Mouse (Mus musculus) hindbrain, embryonic 16.5 days (tissue): ENCODE measurements around the gene Rangap1. TPM values are rescaled to one million over a fixed set of nuclear protein-coding genes. Genes with fewer than 3 reads are reported as not detected.
"Not testable (repeated sequence)": the region's sequence is repeated elsewhere in the genome, so short reads cannot be mapped to it uniquely, and the experiment has no call there.

ENCODE experiments used
- ATAC-seq: fragments of 200-750 bp; cut with Nextera tagmentation; 2 replicates; pipeline ENCODE4 v1.8.0; 2017; ENCODE audit warnings: moderate TSS enrichment, moderate library complexity
- H3K27ac ChIP-seq: fragments of 300-500 bp; sonication (generic); 2 replicates; pipeline ENCODE4 v1.5.1; 2014; ENCODE audit warnings: low read depth, mild to moderate bottlenecking, control low read depth, low read length, moderate library complexity
- H3K27me3 ChIP-seq: fragments of 300-500 bp; sonication (generic); replicated peaks from 2 replicates; pipeline ENCODE4 v1.6.1; 2014; ENCODE audit warnings: low read length; ENCODE audit not compliant: control insufficient read depth, insufficient read depth
- H3K36me3 ChIP-seq: fragments of 300-500 bp; sonication (generic); 2 replicates; pipeline ENCODE4 v1.6.1; 2014; ENCODE audit warnings: mild to moderate bottlenecking, low read length, moderate library complexity, mixed read lengths; ENCODE audit not compliant: control insufficient read depth, insufficient read depth
- H3K4me1 ChIP-seq: fragments of 300-500 bp; sonication (generic); 2 replicates; pipeline ENCODE4 v1.6.1; 2014; ENCODE audit warnings: low read depth, low read length; ENCODE audit not compliant: control insufficient read depth, insufficient read depth
- H3K4me2 ChIP-seq: fragments of 300-500 bp; sonication (generic); 2 replicates; pipeline ENCODE4 v1.6.1; 2014; ENCODE audit warnings: mild to moderate bottlenecking, low read length, control low read depth, moderate library complexity
- H3K4me3 ChIP-seq: fragments of 300-500 bp; sonication (generic); 2 replicates; pipeline ENCODE4 v1.5.1; 2014; ENCODE audit warnings: mild to moderate bottlenecking, low read length, control low read depth, moderate library complexity
- H3K9ac ChIP-seq: fragments of 300-500 bp; sonication (generic); 2 replicates; pipeline ENCODE4 v1.6.1; 2014; ENCODE audit warnings: low read depth, mild to moderate bottlenecking, control low read depth, low read length, moderate library complexity
- H3K9me3 ChIP-seq: fragments of 300-500 bp; sonication (generic); 2 replicates; pipeline ENCODE4 v1.6.1; 2014; ENCODE audit warnings: mild to moderate bottlenecking, low read length, moderate library complexity; ENCODE audit not compliant: control insufficient read depth
- WGBS: fragments of 180-500 bp; shearing (Covaris S2); extraction: QIAGEN DNeasy Blood & Tissue Kit; methylation state at CpG from one replicate; pipeline ENCODE4 v1.1.7; 2014; 5-methylcytosine and 5-hydroxymethylcytosine counted together
- polyA plus RNA-seq: library from polyadenylated mRNA; unstranded; fragments of >200 nt; fragmentation: Nextera tagmentation; extraction: Ambion mirVana; gene quantifications from 2 replicates; pipeline ENCODE4 v1.2.1, GENCODE M21; 2015

The Rangap1 gene
- polyA plus RNA-seq, 1 experiment from 2014 or later, result 165 TPM

DNA sequence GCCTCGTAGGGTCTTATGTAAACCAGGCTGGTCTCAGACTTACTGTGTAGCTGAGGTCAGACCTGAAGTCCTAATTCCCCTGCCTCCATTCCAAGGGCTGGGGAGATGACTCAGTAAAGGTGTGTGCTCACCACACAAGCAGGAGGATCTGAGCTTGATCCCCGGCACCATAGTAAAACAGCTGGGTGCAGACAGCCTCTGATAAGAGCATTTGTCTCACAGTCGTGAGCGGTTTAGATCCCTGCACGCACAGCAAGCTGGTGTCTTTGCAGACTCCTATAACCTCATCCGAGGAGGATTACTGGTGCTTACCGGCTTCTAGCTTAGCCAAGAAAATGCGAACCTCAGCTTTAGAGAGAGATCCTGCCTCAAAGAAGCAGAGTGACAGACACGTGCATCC is 8.3 kb upstream of the Rangap1 start:
- no peaks in the 10 kb centered on the region for H3K36me3 ChIP-seq
- no peaks in the 10 kb centered on the region for H3K9me3 ChIP-seq
- no peaks in the 10 kb centered on the region for H3K27me3 ChIP-seq
- H3K9ac ChIP-seq, result no peak overlapping the region
- 96% methylated on average over 9 of the region's 9 CpGs for WGBS
- H3K4me2 ChIP-seq, result no peak overlapping the region
- no peak for ATAC-seq
- H3K27ac ChIP-seq, result no peak overlapping the region
- H3K4me1 ChIP-seq, result peaks cover 6% of the 10 kb centered on the region; the same call in 1 of the 2 replicates
- no peak overlapping the region for H3K4me3 ChIP-seq

DNA sequence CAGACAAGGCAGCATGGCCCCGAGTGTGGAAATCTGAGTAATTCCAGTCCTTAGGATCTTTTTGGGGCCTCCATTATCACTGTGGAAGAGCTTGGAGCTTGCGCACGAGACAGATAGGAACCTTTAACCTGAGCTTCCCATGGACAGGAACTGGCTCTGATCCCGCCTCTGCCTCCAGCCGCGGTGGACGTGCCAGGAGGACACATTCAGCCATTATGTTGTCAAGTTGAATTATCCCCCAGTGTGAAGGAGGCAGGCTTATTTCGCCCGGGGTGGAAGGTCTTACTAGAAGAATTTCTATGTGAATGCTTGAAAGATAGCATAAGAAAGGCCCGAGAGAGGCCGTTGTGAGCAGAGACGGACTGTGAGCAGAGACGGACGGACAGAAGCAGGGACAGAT is 4.4 kb upstream of the Rangap1 start:
- H3K27ac ChIP-seq, result no peak overlapping the region
- ATAC-seq, result no peak
- no peaks in the 10 kb centered on the region for H3K36me3 ChIP-seq
- no peaks in the 10 kb centered on the region for H3K9me3 ChIP-seq
- H3K4me1 ChIP-seq, result peaks cover 14% of the 10 kb centered on the region
- H3K9ac ChIP-seq, result no peak overlapping the region; the same call in 1 of the 2 replicates
- no peak overlapping the region for H3K4me3 ChIP-seq
- H3K27me3 ChIP-seq, result no peaks in the 10 kb centered on the region
- WGBS, result 51% methylated on average over 14 of the region's 14 CpGs
- H3K4me2 ChIP-seq, result no peak overlapping the region

DNA sequence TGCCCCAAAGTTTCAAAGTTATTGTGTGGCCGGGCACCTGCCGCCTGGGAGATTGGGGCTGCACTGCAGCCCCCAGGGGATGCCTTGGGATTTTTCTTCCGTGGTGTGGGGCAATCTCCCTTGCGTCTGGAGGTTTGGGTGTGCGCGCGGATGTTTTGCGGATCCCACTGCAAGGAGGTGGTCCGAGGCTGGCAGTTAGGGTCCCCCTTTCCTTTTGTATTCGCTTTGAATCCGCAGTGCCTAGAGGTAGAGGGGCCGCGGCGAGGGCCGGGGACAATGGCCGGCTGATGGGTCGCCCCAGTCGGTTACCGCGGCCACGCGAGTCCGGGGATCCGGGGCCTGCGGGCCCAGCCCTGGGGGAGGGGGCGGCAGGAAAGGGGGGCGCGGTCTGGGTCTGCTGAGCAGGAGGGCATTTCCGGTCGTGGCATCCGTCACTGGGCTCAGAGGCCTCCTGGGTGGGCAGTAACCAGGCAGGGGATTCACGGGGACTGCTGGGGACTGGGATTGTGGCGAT is 328 bp upstream of the Rangap1 start:
- under 1% methylated on average over 33 of the region's 33 CpGs for WGBS
- Histone ChIP-seq H3K9me3 (no peaks in the 10 kb centered on the region), H3K9ac (peak overlapping the region; percentile 95), H3K27ac (peak overlapping the region; percentile 93), H3K4me1 (peaks cover 20% of the 10 kb centered on the region), H3K4me3 (peak overlapping the region; percentile 97), H3K4me2 (peak overlapping the region; percentile 81), H3K36me3 (no peaks in the 10 kb centered on the region), H3K27me3 (no peaks in the 10 kb centered on the region)
- peak; percentile 83 for ATAC-seq

DNA sequence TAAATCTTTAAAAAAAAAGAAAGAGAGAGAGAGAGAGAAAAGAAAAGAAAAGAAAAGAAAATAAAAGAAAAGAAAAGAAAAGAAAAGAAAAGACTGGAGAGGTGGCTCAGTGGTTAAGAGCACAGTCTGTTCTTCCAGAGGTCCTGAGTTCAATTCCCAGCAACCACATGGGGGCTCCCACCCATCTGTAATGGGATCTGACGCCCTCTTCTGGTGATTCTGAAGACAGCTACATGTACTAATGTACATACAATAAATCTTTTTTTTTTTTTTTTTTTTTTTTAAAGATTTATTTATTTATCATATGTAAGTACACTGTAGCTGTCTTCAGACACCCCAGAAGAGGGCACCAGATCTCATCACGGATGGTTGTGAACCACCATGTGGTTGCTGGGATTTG is 3.0 kb downstream of the Rangap1 start:
- H3K4me3 ChIP-seq, H3K9ac ChIP-seq, H3K27ac ChIP-seq, ATAC-seq, H3K36me3 ChIP-seq, H3K9me3 ChIP-seq, H3K4me2 ChIP-seq, H3K27me3 ChIP-seq: not testable (repeated sequence)
- 20% methylated on average over 1 of the region's 2 CpGs for WGBS
- H3K4me1 ChIP-seq, result peaks cover 14% of the 10 kb centered on the region

DNA sequence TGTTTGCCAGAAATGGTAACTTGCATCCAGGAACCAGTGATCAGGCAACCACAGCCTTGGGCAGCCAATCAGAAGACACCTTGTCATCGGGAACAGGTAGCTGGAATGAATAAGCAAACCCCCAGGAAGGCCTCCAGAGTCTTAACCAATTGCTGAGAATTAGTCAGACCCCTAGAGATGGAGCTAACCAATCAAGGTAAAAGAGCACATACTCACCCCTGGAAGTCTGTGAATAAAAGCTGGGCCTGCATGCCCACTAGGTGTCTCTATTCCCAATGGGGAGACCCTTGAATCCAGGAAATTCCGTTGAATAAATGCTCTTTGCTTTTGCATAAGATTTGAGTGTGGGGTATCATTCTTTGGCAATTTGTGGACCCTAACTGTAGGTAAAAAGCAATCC is 5.4 kb downstream of the Rangap1 start:
- H3K9ac ChIP-seq, result no peak overlapping the region
- no peaks in the 10 kb centered on the region for H3K36me3 ChIP-seq
- ATAC-seq, result no peak
- no peaks in the 10 kb centered on the region for H3K27me3 ChIP-seq
- no peak overlapping the region for H3K27ac ChIP-seq
- no peak overlapping the region for H3K4me3 ChIP-seq
- H3K4me1 ChIP-seq, result peaks cover 6% of the 10 kb centered on the region
- no peak overlapping the region for H3K4me2 ChIP-seq
- no peaks in the 10 kb centered on the region for H3K9me3 ChIP-seq
- 27% methylated on average over 2 of the region's 2 CpGs for WGBS

DNA sequence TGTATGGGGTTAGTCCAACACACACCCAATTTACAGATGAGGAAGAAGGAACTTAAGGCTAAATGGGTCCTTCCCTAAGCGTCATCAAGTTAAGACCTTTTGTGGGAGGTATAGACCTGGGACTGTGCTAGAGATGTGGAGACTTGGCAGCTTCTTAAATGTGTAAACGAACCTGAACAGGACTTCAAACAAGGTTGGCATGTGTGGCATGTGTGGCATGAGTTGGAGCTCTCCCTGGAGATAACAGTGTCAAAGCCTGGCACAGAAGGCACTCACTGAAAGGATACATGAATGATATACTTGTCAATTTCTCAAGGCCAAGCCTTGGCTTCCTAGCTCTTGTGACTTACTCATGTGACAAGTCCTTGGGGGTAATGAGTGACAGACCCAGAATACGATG is 6.0 kb downstream of the Rangap1 start:
- Histone ChIP-seq H3K9me3 (no peaks in the 10 kb centered on the region), H3K4me3 (no peak overlapping the region), H3K9ac (no peak overlapping the region), H3K27me3 (no peaks in the 10 kb centered on the region), H3K36me3 (no peaks in the 10 kb centered on the region), H3K4me1 (peaks cover 2% of the 10 kb centered on the region), H3K4me2 (no peak overlapping the region), H3K27ac (no peak overlapping the region)
- 88% methylated on average over 3 of the region's 3 CpGs for WGBS
- no peak for ATAC-seq

DNA sequence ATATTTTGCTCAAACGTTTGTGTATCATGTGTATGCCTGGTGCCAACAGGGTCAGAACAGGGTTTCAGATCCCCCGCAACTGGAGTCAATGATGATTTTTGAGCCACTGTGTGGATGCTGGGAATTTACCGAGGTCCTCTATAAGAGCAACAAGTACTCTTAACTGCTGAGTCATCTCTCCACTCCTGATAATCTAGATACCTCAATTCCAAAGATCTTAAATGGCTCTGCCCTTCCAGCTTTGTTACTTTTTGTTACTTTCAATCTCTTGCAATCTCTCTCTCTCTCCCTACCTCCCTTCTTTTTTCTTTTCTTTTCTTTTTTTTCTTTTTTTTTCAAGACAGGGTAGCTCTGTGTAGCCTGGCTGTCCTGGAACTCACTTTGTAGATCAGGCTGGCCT is 10.3 kb downstream of the Rangap1 start:
- H3K9ac ChIP-seq, result no peak overlapping the region
- whole genome bisulfite sequencing, result 65% methylated on average over 3 of the region's 3 CpGs
- no peaks in the 10 kb centered on the region for H3K27me3 ChIP-seq
- H3K36me3 ChIP-seq, result no peaks in the 10 kb centered on the region
- H3K4me3 ChIP-seq, result no peak overlapping the region
- H3K9me3 ChIP-seq, result no peaks in the 10 kb centered on the region
- H3K4me1 ChIP-seq, result no peaks in the 10 kb centered on the region; the same call in 1 of the 2 replicates
- H3K4me2 ChIP-seq, result no peak overlapping the region
- H3K27ac ChIP-seq, result no peak overlapping the region
- no peak for ATAC-seq

DNA sequence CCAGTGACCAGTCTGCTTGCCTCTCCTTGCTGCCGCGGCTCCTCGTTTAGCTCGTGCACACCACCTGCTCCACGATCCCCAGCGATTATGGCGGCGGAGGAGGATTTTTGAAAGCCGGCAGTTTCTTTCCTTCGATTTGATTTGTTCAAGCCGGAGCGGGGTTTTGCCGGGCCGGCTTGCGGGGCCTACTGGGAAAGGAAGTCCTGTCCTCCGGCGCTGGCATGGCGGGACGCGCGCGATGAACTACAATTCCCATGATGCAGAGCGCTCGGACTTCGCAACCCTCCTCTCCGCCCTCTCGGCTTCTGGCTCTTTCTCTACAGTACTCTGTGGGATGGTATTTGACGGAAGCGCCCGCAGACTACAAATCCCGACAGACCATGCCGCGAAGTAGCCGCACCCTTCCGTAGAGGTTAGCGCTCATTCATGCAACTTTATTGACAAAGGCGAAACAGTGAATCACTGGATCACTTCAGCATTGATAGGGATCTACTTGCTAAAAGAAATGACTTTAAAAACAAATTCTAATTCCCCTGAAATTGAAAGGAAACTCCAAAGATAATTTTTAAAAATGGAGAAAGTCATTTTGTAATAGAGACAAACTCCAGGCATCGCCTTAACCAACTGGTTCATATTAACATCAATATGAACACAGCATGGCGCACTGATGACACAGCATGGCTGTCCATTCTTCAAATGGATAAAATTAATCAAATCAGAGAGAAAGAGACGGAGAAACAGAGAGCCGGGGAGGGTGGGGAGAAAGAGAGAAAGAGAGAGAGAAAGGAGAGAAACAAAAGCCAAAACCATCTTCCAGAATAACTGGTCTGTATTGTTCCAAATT is 15.3 kb downstream of the Rangap1 start:
- H3K27ac ChIP-seq, result peak overlapping the region; percentile 83
- H3K4me1 ChIP-seq, result peaks cover 17% of the 10 kb centered on the region
- H3K4me2 ChIP-seq, result peak overlapping the region; percentile 90
- no peaks in the 10 kb centered on the region for H3K9me3 ChIP-seq
- H3K27me3 ChIP-seq, result no peaks in the 10 kb centered on the region
- peak overlapping the region; percentile 88 for H3K9ac ChIP-seq
- WGBS, result 4% methylated on average over 41 of the region's 41 CpGs
- peak; percentile 99 for ATAC-seq
- H3K36me3 ChIP-seq, result no peaks in the 10 kb centered on the region
- peak overlapping the region; percentile 99 for H3K4me3 ChIP-seq

DNA sequence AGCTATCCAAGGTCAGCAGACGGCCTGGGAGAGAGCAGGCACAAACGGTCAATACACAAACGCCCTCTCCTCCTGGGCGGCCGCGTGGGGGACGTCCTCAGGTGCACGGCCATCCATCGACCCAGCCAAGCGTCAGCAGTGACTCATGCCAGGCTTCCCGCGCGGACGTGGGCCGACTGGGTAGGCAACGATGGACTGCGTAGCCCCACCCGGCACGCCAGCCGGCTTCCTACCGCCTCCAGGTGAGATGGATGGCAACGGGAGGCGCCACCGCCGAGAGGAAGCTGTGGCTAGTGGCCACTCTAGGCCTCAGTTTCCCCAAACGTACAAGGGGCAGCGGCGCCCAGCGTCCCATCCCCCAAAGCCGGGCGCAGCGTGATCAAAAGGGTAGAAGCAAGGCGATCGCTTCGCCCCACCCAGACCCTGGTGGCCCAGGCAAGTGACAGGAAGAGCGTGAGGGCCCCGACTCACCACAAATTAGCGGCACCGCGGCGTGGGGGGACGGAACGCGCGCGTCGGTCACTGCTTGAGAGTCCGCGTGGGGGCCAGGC is 16.0 kb downstream of the Rangap1 start:
- WGBS, result 0% methylated on average over 41 of the region's 49 CpGs

More for the DNA sequence above, 16.0 kb downstream of the Rangap1 start:
- H3K9me3 ChIP-seq, result no peaks in the 10 kb centered on the region
- no peaks in the 10 kb centered on the region for H3K36me3 ChIP-seq
- no peak for ATAC-seq
- peak overlapping the region; percentile 83 for H3K27ac ChIP-seq
- peak overlapping the region; percentile 88 for H3K9ac ChIP-seq
- H3K27me3 ChIP-seq, result no peaks in the 10 kb centered on the region
- peak overlapping the region; percentile 90 for H3K4me2 ChIP-seq
- peak overlapping the region; percentile 99 for H3K4me3 ChIP-seq
- H3K4me1 ChIP-seq, result peaks cover 17% of the 10 kb centered on the region
